Mouse (Mus musculus): ENCODE measurements around the gene Asb5. TPM values are rescaled to one million over a fixed set of nuclear protein-coding genes. Genes with fewer than 3 reads are reported as not detected.
A peak's percentile ranks its signal among the peaks of the same experiment; 100 is the strongest.
"Not testable (repeated sequence)": the region's sequence is repeated elsewhere in the genome, so short reads cannot be mapped to it uniquely, and the experiment has no call there.

Gene Asb5
- polyA plus RNA-seq, 1 experiment from 2014 or later, result 6.8 TPM

DNA sequence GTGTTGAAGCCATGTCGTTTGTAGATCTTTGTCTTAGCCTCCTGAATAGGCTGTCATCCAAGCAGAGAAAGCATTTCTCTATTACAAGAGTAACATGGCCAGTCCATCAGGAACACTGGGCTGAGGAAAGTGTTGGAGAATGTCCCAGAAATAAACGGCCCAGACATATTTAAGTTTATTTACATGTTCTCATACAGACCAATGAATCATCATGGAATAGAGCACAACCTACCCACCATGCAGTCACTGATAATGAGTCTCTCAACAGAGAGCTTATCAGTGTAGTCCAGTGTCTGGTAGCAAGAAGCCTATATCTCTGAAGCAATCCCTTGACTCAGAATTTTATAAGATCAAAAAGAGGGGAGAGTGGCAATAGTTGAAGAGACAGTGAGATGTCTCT lies 24.3 kb upstream of the Asb5 start:
- WGBS, result 68% methylated on average over 2 of the region's 2 CpGs
- no peak for ATAC-seq (ENCODE audit: low read depth)
- no peak for DNase-seq (ENCODE audit: low spot score)

GRCm38 (mm10) chr8:54507428-54508095 lies 21.8 kb upstream of the Asb5 start:
- H3K4me1 ChIP-seq (ENCODE audit: control insufficient read depth, insufficient read depth, low read length), result no peaks in the 10 kb centered on the region
- no peak overlapping the region for H3K27ac ChIP-seq (replicated peaks; ENCODE audit: low read depth, low read length)
- no peaks in the 10 kb centered on the region for H3K36me3 ChIP-seq (ENCODE audit: control insufficient read depth, insufficient read depth, low read length)
- H3K27me3 ChIP-seq (replicated peaks; ENCODE audit: control insufficient read depth, insufficient read depth, low read length), result no peaks in the 10 kb centered on the region
- H3K4me3 ChIP-seq (ENCODE audit: low read depth, low read length), result no peak overlapping the region
- H3K9me3 ChIP-seq (ENCODE audit: control insufficient read depth, low read length), result no peaks in the 10 kb centered on the region
- peak; percentile 87 for DNase-seq (ENCODE audit: low spot score)
- ATAC-seq (ENCODE audit: low read depth), result peak; percentile 67; the same call in 1 of the 2 replicates
- no peak overlapping the region for H3K9ac ChIP-seq (ENCODE audit: low read depth, low read length)
- 28% methylated on average over 6 of the region's 6 CpGs for WGBS
- H3K4me2 ChIP-seq (ENCODE audit: low read depth, low read length), result no peak overlapping the region

More for the DNA sequence above, 24.3 kb upstream of the Asb5 start:
- H3K27ac ChIP-seq (replicated peaks; ENCODE audit: low read depth, low read length), result no peak overlapping the region
- H3K4me3 ChIP-seq (ENCODE audit: low read depth, low read length), result no peak overlapping the region
- no peaks in the 10 kb centered on the region for H3K36me3 ChIP-seq (ENCODE audit: control insufficient read depth, insufficient read depth, low read length)
- no peak overlapping the region for H3K4me2 ChIP-seq (ENCODE audit: low read depth, low read length)
- no peaks in the 10 kb centered on the region for H3K4me1 ChIP-seq (ENCODE audit: control insufficient read depth, insufficient read depth, low read length)
- H3K9ac ChIP-seq (ENCODE audit: low read depth, low read length), result no peak overlapping the region
- H3K27me3 ChIP-seq (replicated peaks; ENCODE audit: control insufficient read depth, insufficient read depth, low read length), result no peaks in the 10 kb centered on the region
- no peaks in the 10 kb centered on the region for H3K9me3 ChIP-seq (ENCODE audit: control insufficient read depth, low read length)

- Histone ChIP-seq H3K4me1 (ENCODE audit: control insufficient read depth, insufficient read depth, low read length) (no peaks in the 10 kb centered on the region), H3K9ac (ENCODE audit: low read depth, low read length) (no peak overlapping the region), H3K27me3 (replicated peaks; ENCODE audit: control insufficient read depth, insufficient read depth, low read length) (no peaks in the 10 kb centered on the region), H3K9me3 (ENCODE audit: control insufficient read depth, low read length) (no peaks in the 10 kb centered on the region), H3K4me3 (ENCODE audit: low read depth, low read length) (no peak overlapping the region), H3K36me3 (ENCODE audit: control insufficient read depth, insufficient read depth, low read length) (no peaks in the 10 kb centered on the region), H3K4me2 (ENCODE audit: low read depth, low read length) (no peak overlapping the region), H3K27ac (replicated peaks; ENCODE audit: low read depth, low read length) (no peak overlapping the region)
- no peak for DNase-seq (ENCODE audit: low spot score)
- WGBS, result 21% methylated on average over 1 of the region's 1 CpGs
- ATAC-seq (ENCODE audit: low read depth), result no peak
Observed at GRCm38 (mm10) chr8:54508096-54508456, 21.3 kb upstream of the Asb5 start.

DNA sequence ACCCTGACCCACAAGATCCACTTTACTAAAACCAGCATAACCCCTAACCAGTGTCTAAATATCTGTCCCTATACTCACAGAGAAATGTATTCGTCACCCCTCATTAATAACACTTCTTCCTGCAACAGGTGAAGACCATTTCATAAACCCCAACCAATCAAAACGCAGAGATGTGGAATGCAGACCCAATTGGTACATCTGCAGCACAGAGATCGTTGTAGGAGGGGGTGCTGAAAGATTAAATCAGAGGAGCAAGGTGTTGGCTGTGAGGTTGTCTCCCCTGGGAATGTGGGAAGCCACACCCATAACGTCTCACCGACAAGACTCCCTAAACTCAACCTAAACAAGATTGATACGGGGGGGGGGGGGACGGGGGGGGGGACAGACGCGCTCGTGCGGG lies 20.6 kb upstream of the Asb5 start:
- Histone ChIP-seq H3K4me1 (ENCODE audit: control insufficient read depth, insufficient read depth, low read length) (no peaks in the 10 kb centered on the region), H3K27ac (replicated peaks; ENCODE audit: low read depth, low read length) (no peak overlapping the region), H3K27me3 (replicated peaks; ENCODE audit: control insufficient read depth, insufficient read depth, low read length) (no peaks in the 10 kb centered on the region), H3K36me3 (ENCODE audit: control insufficient read depth, insufficient read depth, low read length) (no peaks in the 10 kb centered on the region), H3K4me2 (ENCODE audit: low read depth, low read length) (peak overlapping the region; percentile 51), H3K9ac (ENCODE audit: low read depth, low read length) (no peak overlapping the region), H3K4me3 (ENCODE audit: low read depth, low read length) (peak overlapping the region; percentile 25; the same call in 1 of the 2 replicates), H3K9me3 (ENCODE audit: control insufficient read depth, low read length) (no peaks in the 10 kb centered on the region)
- ATAC-seq (ENCODE audit: low read depth), result peak; percentile 51
- DNase-seq (ENCODE audit: low spot score), result peak; percentile 38
- WGBS, result 5% methylated on average over 8 of the region's 11 CpGs

DNA sequence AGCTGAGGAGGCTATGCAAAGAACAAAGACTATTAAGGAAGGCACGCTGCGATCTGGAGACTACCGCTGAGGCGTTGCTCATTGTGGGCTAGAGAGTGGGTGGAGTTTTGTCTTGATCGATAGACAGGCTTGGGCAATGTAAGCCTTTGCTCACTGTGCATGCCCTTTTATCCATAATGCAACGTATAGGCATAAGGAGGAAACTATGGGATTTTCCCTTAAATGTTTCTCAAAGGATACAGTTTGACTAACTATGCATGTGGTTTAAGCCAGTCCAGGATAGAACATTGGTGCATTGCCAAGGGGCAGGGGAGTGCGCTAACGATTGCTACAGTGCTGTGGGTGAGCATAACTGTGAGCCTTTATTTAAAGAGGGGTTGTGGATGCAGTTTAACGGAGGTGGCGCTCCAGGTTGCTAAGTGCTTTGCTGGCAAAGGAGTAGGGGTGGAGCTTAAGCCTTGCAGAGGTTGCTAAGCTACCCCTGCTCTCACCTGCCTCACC lies 20.1 kb upstream of the Asb5 start:
- H3K4me2 ChIP-seq (ENCODE audit: low read depth, low read length), result peak overlapping the region; percentile 51
- H3K4me3 ChIP-seq (ENCODE audit: low read depth, low read length), result peak overlapping the region; percentile 25
- no peak overlapping the region; the same call in 1 of the 2 replicates for H3K9ac ChIP-seq (ENCODE audit: low read depth, low read length)
- H3K9me3 ChIP-seq (ENCODE audit: control insufficient read depth, low read length), result no peaks in the 10 kb centered on the region
- no peaks in the 10 kb centered on the region for H3K27me3 ChIP-seq (replicated peaks; ENCODE audit: control insufficient read depth, insufficient read depth, low read length)
- peak; percentile 91 for ATAC-seq (ENCODE audit: low read depth)
- H3K27ac ChIP-seq (replicated peaks; ENCODE audit: low read depth, low read length), result no peak overlapping the region
- H3K36me3 ChIP-seq (ENCODE audit: control insufficient read depth, insufficient read depth, low read length), result no peaks in the 10 kb centered on the region
- peak; percentile 69 for DNase-seq (ENCODE audit: low spot score)
- H3K4me1 ChIP-seq (ENCODE audit: control insufficient read depth, insufficient read depth, low read length), result no peaks in the 10 kb centered on the region
- 5% methylated on average over 10 of the region's 10 CpGs for WGBS

GRCm38 (mm10) chr8:54511791-54512190 lies 17.6 kb upstream of the Asb5 start:
- 81% methylated on average over 3 of the region's 3 CpGs for WGBS
- DNase-seq (ENCODE audit: low spot score), result no peak

DNA sequence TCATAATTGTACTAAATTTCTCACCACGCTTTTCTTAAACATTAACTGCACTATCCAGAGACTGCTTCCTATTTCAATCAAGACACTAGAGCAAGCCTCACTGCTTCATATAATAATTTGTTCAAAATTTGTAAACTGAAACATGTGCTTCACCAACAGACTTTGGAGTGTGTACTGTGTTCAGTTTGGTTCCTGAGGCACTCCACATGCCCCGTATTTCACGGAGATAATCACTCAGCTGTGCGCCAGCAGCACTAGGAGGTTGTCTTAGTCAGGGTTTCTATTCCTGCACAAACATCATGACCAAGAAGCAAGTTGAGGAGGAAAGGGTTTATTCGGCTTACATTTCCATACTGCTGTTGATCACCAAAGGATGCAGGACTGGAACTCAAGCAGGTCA lies 17.2 kb upstream of the Asb5 start:
- ATAC-seq (ENCODE audit: low read depth); H3K27me3 ChIP-seq (replicated peaks; ENCODE audit: control insufficient read depth, insufficient read depth, low read length); H3K9ac ChIP-seq (ENCODE audit: low read depth, low read length); H3K27ac ChIP-seq (replicated peaks; ENCODE audit: low read depth, low read length); H3K4me2 ChIP-seq (ENCODE audit: low read depth, low read length); H3K4me1 ChIP-seq (ENCODE audit: control insufficient read depth, insufficient read depth, low read length); H3K4me3 ChIP-seq (ENCODE audit: low read depth, low read length); H3K36me3 ChIP-seq (ENCODE audit: control insufficient read depth, insufficient read depth, low read length); DNase-seq (ENCODE audit: low spot score); H3K9me3 ChIP-seq (ENCODE audit: control insufficient read depth, low read length): not testable (repeated sequence)
- WGBS, result 64% methylated on average over 4 of the region's 5 CpGs

More at GRCm38 (mm10) chr8:54511791-54512190, 17.6 kb upstream of the Asb5 start:
- no peaks in the 10 kb centered on the region for H3K36me3 ChIP-seq (ENCODE audit: control insufficient read depth, insufficient read depth, low read length)
- no peaks in the 10 kb centered on the region for H3K4me1 ChIP-seq (ENCODE audit: control insufficient read depth, insufficient read depth, low read length)
- no peak overlapping the region for H3K27ac ChIP-seq (replicated peaks; ENCODE audit: low read depth, low read length)
- ATAC-seq (ENCODE audit: low read depth), result no peak
- H3K27me3 ChIP-seq (replicated peaks; ENCODE audit: control insufficient read depth, insufficient read depth, low read length), result no peaks in the 10 kb centered on the region
- H3K9ac ChIP-seq (ENCODE audit: low read depth, low read length), result no peak overlapping the region
- H3K4me3 ChIP-seq (ENCODE audit: low read depth, low read length), result no peak overlapping the region
- H3K4me2 ChIP-seq (ENCODE audit: low read depth, low read length), result no peak overlapping the region
- no peaks in the 10 kb centered on the region for H3K9me3 ChIP-seq (ENCODE audit: control insufficient read depth, low read length)

- DNase-seq (ENCODE audit: low spot score), result no peak
- Histone ChIP-seq H3K36me3 (ENCODE audit: control insufficient read depth, insufficient read depth, low read length) (peaks cover 20% of the 10 kb centered on the region; the same call in 1 of the 2 replicates), H3K27ac (replicated peaks; ENCODE audit: low read depth, low read length) (no peak overlapping the region), H3K27me3 (replicated peaks; ENCODE audit: control insufficient read depth, insufficient read depth, low read length) (no peaks in the 10 kb centered on the region), H3K4me1 (ENCODE audit: control insufficient read depth, insufficient read depth, low read length) (no peaks in the 10 kb centered on the region), H3K9me3 (ENCODE audit: control insufficient read depth, low read length) (no peaks in the 10 kb centered on the region), H3K4me3 (ENCODE audit: low read depth, low read length) (no peak overlapping the region), H3K4me2 (ENCODE audit: low read depth, low read length) (no peak overlapping the region), H3K9ac (ENCODE audit: low read depth, low read length) (no peak overlapping the region)
- 83% methylated on average over 10 of the region's 10 CpGs for WGBS
- no peak for ATAC-seq (ENCODE audit: low read depth)
Observed at GRCm38 (mm10) chr8:54518756-54519460, 10.5 kb upstream of the Asb5 start.

All from embryonic facial prominence, embryonic 14.5 days (tissue).